Mouse (Mus musculus): Measurements from ENCODE around the gene Atcay.

DNA sequence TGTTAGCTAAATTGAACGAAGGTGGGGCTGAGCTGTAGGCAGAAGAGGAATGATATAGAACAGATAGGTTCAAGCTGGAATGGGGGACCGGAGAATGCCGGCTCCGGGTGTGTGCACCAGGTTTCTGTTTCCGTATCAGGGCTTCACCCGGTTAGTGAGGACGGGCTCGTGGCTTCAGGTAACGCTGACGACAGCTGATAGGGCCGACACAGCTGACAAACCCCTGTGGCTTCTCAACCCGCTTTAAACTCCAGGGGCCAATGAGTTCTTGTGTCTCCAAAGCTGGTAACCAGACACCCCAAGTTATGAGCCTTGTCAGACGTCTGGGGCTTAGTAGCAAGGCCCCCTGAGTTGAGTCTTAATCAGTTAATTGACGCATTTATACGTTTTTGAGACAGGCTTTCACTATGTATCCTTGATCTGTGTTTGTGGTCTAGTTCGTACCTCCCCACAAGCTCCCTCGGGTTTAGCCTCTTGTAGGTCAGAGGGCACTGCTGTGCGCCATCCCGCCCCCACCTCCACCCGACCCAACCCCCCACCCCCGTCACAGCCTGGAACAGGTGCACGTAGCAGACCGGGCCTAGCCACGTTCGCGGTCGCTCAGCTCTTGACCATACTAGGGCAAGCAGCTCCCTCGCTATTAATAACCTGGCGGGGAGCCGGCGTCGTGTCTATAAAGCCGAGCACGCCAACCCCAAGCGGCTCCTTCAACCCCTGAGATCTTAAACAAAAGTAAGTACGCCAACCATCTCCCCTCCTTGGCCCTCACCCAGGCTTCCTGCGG is 36.5 kb downstream of the Atcay start:
- TF ChIP-seq CTCF (IDR thresholded peaks at IDR 0.05; ENCODE audit: insufficient read depth, low read depth, low read length), result no peak
- TF ChIP-seq POLR2A (IDR thresholded peaks at IDR 0.05; ENCODE audit: insufficient read depth, low read depth, low read length), result no peak
